Mouse (Mus musculus) 416B (cell line): ENCODE data around the gene Nbas.

ENCODE experiments used
- DNase-seq: peaks from one replicate; pipeline ENCODE4 v3.0.0; 2011; ENCODE audit warnings: low read depth

The Nbas gene

GRCm38 (mm10) chr12:13268826-13269449, at the start of gene Nbas:
Nbas (plus strand) TSS chr12:13269133.
- DNase-seq: peak; percentile 79

- peak; percentile 16 for DNase-seq
Measured at GRCm38 (mm10) chr12:13242453-13242852, 26.5 kb upstream of the Nbas start.

GRCm38 (mm10) chr12:13248691-13249572, 20.0 kb upstream of the Nbas start, which contains the start of gene Ddx1:
Ddx1 (minus strand) TSS chr12:13249213.
- DNase-seq: peak; percentile 84

- DNase-seq: no peak
Measured at GRCm38 (mm10) chr12:13249573-13249919, 19.4 kb upstream of the Nbas start.

GRCm38 (mm10) chr12:13255068-13255467, 13.9 kb upstream of the Nbas start:
- DNase-seq: peak; percentile 9

- no peak for DNase-seq
Measured at GRCm38 (mm10) chr12:13255701-13256100, 13.2 kb upstream of the Nbas start.

GRCm38 (mm10) chr12:13268412-13268811, 521 bp upstream of the Nbas start:
- no peak for DNase-seq

- DNase-seq: peak; percentile 26
Measured at GRCm38 (mm10) chr12:13269570-13270390, 847 bp downstream of the Nbas start.

GRCm38 (mm10) chr12:13291453-13291852, 22.5 kb downstream of the Nbas start:
- no peak for DNase-seq

- DNase-seq: peak; percentile 39
Measured at GRCm38 (mm10) chr12:13293421-13293881, 24.5 kb downstream of the Nbas start.

GRCm38 (mm10) chr12:13303037-13303436, 34.1 kb downstream of the Nbas start:
- DNase-seq: no peak

GRCm38 (mm10) chr12:13313966-13314365, 45.0 kb downstream of the Nbas start:
- no peak for DNase-seq

- no peak for DNase-seq
Measured at GRCm38 (mm10) chr12:13314384-13314783, 45.5 kb downstream of the Nbas start.

- DNase-seq: no peak
Measured at GRCm38 (mm10) chr12:13315081-13315480, 46.1 kb downstream of the Nbas start.

- no peak for DNase-seq
Measured at GRCm38 (mm10) chr12:13342535-13342934, 73.6 kb downstream of the Nbas start.

GRCm38 (mm10) chr12:13356201-13356600, 87.3 kb downstream of the Nbas start:
- no peak for DNase-seq

GRCm38 (mm10) chr12:13356769-13357168, 87.8 kb downstream of the Nbas start:
- no peak for DNase-seq

- DNase-seq: peak; percentile 58
Measured at GRCm38 (mm10) chr12:13357229-13357628, 88.3 kb downstream of the Nbas start.

GRCm38 (mm10) chr12:13358849-13359248, 89.9 kb downstream of the Nbas start:
- peak; percentile 29 for DNase-seq

GRCm38 (mm10) chr12:13360183-13360811, 91.4 kb downstream of the Nbas start:
- DNase-seq: no peak

- no peak for DNase-seq
Measured at GRCm38 (mm10) chr12:13381580-13381979, 112.6 kb downstream of the Nbas start.

GRCm38 (mm10) chr12:13382046-13382445, 113.1 kb downstream of the Nbas start:
- DNase-seq: no peak
